Mouse (Mus musculus) cerebellum, adult (tissue): ENCODE data around the gene Elmod2.

Experiments used
- ATAC-seq: cut with Nextera tagmentation; 2 replicates; pipeline ENCODE4 v1.9.2; 2017; ENCODE audit warnings: mild to moderate bottlenecking, moderate library complexity, mixed read lengths; ENCODE audit not compliant: insufficient number of reproducible peaks, low FRiP score, low TSS enrichment

Gene Elmod2

GRCm38 (mm10) chr8:83285391-83285790, 46.9 kb downstream of the Elmod2 start:
- no peak for ATAC-seq

- ATAC-seq, result no peak
These were observed 53.9 kb downstream of the Elmod2 start for GRCm38 (mm10) chr8:83278431-83278830.

GRCm38 (mm10) chr8:83274470-83274869, 57.8 kb downstream of the Elmod2 start:
- no peak for ATAC-seq

- no peak for ATAC-seq
These were observed 59.8 kb downstream of the Elmod2 start for GRCm38 (mm10) chr8:83272464-83272863.

GRCm38 (mm10) chr8:83271172-83271571, 61.1 kb downstream of the Elmod2 start:
- ATAC-seq, result peak; percentile 37; the same call in 1 of the 2 replicates
